Mouse (Mus musculus) thymus, postnatal 10 days (tissue): ENCODE measurements around the gene Clec16a.

Experiments
- DNase-seq, 2 experiments: peaks; one replicate each; pipeline ENCODE4 v3.0.0; 2021; ENCODE audit warnings: low spot score in 2 of 2

The Clec16a gene

DNA sequence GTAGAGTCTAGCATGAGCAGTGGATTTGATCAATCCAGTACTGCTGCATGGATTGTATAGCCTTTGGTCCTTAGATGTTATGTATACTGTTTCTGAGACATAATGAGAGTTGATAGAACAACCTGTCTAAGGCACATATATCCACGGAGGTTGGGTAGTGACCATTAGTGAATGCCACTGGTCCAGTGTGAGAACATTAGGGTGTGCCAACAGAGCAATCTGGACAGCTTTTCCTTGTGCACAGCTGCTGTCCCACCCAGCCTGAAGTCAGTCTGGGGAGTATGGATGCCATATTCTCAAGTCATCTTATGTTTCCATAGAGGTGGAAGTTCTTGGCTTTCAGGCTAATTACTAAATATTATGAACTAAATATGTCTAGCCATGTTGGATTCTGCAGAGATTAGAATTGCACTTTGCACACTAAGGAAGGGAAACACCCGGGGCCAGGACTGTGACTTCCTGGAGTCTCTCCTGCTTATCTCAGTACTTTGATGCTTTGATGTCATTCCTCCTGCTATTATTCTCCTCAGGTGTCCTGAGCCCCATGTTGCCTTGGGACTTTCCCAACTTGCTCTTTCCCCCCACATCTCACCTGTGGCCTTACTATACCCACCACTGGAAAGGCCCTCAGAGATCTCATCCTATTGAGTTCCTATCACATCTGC, 36.2 kb downstream of the Clec16a start:
- DNase-seq = no peak

DNA sequence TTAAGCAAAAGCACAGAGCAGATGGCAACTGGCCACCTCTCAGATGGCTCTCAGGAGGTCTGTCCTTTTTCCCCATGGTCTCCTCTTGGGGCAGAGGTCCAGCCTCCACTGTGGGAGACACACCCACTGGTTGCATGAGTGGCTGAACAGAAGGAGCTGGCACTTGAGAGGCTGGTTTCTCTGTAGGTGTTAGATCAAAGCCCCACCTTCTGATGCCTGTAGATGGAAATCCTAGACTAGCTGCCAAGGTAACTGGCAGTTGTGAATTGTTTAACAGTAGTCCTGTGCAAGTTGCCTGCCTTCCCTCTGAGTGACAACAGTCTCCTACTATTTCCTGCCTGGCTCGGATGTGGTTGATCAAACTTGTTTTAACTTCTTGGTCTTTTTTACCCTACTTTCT, 40.0 kb downstream of the Clec16a start:
- DNase-seq = peak; percentile 27 to 49

DNA sequence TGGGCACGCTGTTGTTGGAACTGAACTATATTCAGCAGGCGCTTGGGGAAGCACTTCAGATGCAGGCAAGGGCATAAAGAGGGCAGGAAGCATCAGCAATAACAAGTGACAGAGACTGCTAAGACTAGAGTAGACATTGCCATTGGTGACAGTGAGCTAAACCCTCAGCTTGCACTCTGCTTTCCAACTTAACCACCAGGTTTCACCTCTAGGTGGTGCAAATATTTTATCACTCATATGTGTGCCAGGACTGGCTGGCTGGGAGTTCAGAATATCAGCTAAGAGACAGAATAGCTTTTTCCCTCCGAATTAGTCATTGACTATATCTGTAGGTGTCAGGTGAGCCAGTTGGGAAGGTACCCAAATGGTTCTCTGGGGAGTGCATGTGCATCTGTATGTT, 41.4 kb downstream of the Clec16a start:
- DNase-seq = peak; percentile 36 to 58

DNA sequence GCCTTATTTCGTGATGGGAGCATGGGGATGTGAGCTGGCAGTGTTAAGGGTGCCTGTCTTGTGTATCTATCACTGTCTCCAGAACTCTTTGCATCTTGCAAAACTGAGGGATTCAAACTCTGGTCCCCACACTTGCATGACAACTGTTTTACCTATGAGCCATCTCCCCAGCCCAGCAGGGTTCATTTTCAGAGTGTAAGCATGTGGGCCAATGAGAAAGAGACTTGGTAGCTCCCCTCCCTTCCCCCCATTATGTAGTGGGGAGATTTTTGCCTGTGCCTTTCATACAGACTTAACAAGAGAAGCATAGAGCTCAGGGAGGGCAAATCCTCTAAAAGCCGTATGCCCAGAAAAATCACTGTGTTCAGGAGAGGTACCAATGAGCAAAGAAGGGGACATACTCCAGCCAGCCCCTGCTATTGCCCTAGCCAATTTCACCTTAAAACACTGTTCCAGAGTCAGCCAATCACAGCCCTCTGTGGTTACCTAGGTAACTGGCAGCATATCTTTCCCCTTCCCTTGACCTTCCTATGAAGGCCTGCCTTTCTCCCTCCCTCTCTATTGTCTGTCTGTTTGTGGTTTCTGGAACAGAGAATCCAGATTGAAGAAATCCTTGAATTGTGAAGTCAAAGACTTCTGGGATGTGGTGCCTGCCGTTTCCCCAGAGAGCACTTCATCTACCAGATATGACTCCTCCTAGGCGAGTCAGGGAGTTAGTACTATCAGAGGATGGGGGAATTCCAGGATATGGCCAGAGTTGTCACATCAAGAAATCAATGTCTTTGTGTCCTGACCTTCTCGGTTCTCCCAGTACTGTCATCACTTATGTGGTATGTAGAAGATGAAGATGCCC, 55.0 kb downstream of the Clec16a start:
- DNase-seq = no peak

DNA sequence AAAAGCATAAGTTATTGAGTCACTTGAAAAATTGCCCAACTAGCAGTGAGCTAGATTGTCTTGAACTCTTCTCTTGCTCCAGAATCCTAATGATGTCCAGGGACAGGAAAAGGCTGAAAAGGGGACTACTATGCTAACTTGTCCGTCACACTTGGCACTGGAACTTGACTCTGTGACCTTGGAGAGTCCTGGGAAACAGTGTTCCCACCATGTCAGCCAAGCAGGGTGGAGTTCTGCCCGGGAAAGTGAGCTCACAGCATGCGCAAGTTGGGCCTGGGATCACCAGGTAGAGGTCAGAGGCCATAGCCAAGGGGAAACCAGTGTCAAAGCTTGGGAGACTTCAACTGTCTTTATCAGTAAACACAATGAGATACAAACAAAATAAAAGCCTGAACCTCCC, 62.7 kb downstream of the Clec16a start:
- DNase-seq = no peak

DNA sequence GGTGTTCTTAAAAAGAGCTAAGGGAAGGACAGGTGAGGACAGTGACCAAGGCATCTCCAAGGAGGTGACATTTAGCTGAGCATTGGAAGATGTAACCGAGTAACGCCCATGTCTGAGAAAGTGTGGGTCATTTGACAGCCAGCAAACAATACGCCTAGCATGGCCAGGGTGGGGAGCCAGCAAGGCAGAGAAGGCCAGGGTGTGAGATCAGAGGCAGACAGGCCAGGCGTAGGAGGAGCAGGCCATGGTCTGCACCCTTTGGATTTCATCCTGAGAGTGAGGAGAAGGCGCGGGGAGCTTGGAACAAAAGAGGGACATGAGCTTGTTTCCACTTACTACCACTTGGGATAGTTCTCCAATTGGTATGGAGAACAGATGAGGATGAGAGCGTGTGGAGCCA, 64.8 kb downstream of the Clec16a start:
- DNase-seq = no peak

DNA sequence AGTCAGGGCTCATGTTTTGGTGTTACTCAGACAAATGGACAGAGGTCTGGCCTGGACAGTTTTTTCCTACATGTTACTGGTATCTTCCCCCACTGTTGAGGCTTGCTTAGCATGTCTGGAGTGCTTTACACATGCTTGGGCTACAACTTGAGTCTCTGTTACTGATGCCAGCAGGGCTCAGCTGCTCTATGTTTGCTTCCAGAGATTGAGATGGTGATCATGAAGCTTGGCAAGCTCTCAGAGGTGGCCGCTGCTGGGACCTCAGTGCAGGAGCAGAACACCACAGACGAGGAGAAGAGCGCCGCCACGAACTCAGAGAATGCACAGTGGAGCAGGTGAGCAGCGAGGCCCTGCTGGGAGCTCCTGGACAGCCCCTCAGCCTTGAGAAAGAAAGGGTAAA, 65.7 kb downstream of the Clec16a start:
- no peak for DNase-seq

DNA sequence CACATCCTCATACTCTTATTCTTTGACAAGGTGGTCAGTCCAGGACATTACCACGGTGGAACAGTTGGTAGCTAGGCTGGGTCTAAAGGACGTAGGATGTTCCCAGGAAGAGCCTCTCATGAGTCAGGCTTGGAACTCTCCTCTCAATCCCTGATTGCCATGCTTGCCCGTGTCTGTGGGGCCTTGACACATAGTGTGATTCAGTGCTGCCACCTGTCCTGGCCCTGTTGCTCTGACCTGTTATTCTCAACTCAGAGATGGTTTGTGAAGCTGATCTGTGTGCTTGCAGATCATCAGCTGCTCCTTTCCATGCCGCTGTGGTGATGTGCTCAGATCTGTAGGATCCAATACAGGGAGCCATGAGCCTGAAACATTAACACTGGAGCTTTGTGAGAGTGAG, 66.2 kb downstream of the Clec16a start:
- DNase-seq = no peak

DNA sequence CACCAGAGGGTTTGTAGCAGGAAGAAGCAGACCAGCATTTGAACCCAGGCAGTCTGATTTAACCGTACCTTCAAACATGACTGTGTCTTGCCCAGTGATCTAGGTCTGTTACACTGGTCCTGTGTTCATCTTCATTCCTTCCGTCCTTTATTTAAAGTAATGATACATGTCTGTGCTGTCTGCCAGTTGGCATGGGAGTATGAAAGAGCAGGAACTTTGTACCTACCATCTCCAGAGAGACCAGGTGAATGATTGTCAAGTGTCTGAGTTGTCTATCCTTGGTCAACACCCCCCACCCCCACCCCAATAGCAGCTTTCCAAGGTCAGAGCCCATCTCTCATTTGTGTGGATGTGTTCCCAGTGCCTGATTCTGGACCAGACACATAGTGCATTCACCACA, 68.9 kb downstream of the Clec16a start:
- DNase-seq = no peak

DNA sequence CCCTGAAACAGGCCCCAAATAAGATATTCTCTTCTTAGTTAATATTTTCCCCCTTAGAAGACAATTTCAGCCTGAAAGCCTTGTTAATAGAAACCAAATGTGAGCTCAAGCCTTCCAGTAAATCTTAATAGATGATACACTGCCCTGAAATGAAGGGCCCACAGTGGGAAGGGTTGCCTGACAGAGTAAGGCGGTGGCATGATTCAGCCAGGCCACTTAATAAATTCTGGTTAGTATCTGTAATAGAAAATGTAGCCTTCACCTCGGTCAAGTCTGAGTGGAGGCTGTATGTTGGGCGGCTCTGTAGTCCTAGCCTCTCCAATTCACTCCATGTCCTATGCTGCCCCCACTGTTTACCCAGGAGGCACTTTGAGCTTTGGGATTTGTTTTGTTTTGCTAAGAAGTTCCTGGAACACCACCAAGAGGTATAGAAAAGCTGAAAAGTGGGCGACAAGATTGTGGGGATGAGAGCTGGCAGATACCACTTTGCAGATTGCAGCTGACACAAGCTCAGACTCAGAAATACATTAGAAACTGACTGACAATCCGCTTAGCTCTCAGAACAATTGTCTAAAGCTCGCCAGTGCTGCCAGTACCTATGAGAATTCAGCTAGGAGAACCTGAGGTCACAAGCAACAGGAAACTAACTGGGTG, 75.9 kb downstream of the Clec16a start:
- DNase-seq = no peak

DNA sequence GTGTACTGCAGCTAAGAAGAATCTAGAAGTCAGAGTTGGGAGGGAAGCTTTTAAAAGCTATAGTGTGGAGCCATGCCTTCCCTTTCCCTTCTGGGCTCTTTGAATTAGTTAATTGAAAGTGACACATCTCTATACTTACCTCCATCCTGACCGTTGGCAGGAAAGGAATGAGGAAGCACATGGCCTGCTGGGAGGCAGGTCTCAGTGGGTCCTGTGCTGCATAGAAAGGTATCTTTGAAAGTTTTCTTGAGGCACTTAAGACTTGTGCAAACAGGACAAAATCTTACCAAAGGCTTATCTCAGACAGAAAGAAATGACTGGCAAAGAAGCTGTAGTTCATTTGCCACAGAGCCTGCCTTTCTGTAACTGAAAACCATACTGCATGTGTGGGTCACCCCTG, 76.6 kb downstream of the Clec16a start:
- no peak for DNase-seq

DNA sequence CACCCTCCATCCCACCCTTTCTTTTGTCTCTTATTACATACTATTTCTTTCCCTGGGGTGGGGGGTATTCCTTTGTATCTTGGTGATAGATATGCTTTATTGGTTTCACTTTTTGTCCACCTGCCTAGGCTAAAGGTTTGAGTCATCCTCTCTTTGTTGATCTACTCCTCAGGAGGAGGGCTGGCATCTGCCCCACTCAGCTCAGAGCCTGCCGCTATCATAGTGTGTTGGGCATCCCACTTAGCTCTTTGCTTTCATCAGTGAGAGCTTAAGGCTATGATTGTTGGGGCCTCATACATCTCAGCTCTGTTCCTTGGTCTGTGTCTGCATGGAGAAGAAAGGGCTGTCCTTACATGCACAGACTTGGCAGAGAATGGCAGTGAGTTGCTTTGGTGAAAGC, 81.0 kb downstream of the Clec16a start:
- DNase-seq = no peak

DNA sequence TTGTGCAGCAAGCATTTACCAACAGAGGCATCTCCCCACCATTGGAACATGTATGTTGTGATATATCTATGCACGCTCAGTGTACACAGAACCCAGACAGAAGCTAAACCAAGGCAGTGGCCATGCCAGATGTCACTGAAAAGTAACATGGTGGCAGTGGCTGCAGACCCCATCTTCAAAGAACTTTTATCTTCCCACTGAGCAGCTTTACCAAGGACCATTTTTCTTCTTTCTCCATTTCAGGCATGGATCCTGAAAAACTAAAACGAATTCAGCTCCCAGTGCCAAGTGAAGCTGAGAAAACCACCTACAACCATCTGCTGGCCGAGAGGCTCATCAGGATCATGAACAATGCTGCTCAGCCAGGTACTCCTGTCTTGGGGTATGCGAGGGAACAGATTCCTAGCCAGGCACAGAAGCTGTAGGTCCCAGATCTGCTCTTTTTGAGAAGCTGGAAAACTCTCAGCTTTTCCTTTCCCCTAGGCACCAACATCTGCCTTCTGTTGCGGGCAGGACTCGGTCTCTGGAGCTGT, 82.1 kb downstream of the Clec16a start:
- no peak for DNase-seq

DNA sequence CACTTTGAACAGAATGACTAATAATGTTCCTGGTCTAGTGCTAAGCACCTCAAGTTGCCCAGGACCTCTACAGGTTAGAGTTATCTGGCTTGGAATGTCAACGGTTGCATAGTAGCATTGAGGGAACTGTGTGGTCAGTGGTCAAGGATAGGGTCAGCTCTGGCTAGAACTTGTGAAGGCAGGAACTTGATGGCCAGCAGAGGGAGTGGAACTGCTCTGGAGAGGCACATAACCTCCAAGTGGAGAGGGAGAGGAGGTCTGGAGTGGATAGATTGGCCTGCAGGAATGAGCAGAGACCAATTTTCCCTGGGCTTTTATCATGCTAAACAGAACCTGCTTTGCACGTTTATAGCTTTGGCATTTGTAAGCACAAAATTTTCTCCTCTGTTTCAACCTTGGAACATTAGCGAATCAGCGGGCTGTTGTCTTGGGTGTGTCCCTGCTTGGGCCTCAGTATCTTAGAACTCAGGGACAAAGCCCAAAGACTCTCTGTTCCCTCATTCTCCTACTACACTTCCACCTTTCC, 83.0 kb downstream of the Clec16a start:
- no peak for DNase-seq

DNA sequence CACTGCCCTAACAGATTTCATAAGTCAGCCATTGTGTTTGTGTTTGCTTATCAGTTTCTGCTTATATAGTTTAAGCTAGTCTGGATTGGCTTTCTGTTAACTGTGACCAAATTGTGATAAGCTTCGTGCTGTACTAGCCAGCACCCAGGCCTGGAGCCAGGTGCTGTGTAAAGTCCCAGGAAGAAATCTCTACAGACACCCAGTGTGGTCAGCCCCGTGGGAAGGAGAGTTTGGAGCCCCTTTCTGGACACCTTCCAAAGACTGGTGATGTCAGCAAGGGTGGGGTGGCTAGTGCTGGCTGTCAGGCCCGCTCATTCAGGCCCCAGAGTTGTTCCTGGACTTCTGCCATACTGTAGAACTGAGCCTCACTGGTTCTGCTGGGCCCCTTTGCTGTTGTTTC, 83.8 kb downstream of the Clec16a start:
- no peak for DNase-seq

DNA sequence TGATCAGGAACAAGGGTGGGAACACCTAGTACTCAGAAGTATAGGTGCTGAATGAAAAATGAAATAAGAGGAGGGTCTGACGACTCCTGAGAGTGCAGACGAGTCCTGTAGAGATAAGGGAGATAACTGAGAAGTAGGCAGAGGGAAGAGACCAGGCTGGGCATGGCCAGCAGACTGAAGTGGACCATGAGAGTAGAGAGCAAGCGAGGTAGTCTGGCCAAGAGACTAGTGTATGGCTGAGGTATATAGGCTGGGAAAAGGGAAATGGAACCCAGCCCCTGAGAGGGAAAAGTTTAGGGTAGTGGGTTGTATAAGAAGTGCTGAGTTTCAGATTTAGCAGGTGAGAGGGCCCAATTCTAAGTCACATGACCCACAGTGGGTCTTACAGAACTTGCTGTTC, 84.2 kb downstream of the Clec16a start:
- DNase-seq = no peak

DNA sequence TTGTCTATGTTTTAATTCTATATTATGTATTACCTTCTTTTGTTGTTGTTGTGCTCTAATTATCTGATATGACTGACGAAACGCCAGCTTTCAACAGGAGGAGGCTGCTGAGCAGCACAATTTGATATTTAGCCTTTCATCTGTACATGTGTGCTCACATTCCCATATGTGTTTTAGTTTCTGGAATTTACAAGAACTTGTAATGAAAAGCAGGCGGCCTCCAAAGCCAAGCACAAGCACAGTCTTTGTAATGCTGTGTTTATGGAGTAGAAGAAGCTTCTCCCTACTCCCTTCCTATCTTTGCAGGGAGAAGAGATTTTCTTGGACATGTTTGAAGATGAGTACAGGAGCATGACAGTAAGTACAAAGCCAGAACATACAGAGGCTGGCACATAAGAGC, 89.8 kb downstream of the Clec16a start:
- no peak for DNase-seq

DNA sequence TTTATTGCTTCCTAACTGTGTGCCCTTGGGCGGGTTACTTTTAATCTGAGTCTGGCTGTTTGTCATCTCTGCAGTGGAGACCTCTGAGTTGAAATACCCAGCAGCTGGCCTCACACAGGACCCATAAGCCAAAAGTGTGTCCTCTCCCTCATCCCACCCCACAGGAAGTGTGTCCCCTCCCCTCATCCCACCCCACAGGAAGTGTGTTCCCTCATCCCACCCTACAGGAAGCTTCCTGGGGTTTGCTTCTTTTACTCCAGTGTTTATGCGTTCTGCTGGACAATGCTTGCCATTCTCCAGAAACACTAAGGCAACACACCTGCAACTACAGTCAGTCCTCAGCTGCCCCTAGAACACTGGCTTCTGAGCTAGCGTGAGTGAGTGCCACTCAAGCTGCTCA, 92.8 kb downstream of the Clec16a start:
- DNase-seq = no peak

DNA sequence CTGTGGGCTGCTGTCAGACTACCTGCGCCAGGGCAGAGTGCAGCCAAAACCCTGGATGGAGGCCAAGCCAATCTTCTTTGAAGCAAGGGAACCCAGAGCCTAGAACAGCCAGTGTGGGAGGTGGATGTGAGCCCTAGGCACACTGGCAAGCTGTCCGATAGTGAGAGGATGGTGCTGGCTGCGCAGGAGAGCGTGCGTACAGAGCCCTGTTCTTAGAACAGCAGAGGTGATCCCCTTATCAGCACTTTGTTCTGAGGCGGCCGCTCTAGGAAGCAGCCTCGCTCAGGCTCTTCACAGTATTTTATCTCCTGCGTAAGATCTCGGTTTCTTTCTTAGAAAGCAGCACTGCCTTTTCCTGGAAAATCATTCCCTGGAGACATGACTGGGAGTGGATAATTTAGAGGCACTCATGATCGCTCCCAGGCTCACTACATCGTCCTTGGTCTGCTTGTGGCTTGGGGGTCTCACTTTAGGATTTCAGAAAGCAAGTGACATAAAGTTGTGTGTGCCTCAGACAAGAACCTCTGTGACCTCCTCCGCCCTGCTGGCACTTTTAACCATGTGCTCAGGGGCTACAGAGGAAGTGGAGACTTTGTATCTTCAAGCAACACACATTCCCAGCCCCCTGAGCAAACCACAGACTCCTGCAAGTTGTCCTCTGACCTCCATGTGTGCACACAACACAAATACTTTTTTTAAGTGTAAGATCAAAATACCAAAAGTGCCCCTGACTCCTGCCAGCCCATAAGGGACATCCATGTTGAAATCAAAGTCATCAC, 94.2 kb downstream of the Clec16a start:
- peak; percentile 45 to 46 for DNase-seq

DNA sequence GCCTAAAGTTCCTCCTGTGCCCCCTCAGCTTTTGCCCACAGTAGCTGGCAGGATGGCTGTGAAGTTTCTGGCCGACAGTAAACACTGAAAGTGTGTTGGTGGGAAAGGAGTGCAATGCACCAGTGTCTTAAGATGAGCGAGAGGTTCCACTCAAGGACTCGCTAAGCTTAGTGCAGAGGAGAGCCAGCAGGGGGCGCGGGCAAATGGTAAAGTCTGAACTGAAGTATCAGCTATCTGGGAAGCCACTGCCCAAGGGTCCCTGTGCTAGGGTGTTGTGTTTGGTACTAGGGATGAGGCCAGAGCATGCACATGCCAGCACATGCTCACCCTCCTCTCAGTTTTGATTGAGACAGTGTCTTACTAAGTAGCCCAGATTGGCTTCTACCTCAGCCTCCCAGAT, 94.9 kb downstream of the Clec16a start:
- peak; percentile 80 to 93 for DNase-seq

DNA sequence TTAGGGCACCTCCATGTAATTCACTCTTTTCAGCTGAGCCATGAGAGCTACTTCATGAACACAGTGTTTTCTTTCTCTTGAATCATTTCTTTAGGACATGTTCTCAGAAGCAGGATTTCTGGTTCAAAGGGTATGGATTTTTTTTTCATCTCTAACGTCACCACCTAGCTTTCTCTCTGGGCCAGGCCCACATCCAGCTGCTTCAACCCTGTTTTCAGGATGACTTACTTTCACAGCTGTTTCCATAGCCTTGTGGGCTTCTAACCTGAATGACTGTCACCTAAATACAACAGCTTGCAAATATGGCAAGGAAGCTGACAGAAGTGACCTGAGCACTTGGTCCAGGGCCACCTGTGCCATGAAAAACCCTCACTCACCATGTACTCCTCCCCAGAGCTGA, 96.0 kb downstream of the Clec16a start:
- no peak for DNase-seq
